Mouse (Mus musculus) C2C12 (cell line): ENCODE measurements at regions not wholly inside any gene's neighbourhood (a gene's known extent, or its start where the extent isn't known, plus 50 kb on each side); places are given as distances from the start of the nearest gene placed in this dataset.

ENCODE experiments used
- H3K27me3 ChIP-seq: one replicate; pipeline ENCODE4 v1.6.1; 2011; ENCODE audit not compliant: control insufficient read depth, insufficient read depth, insufficient read length
- H3K36me3 ChIP-seq: one replicate; pipeline ENCODE4 v1.6.1; 2011; ENCODE audit not compliant: control insufficient read depth, insufficient read depth
- H3K4me3 ChIP-seq: one replicate; pipeline ENCODE4 v1.5.1; 2011; ENCODE audit warnings: mild to moderate bottlenecking, control low read depth; ENCODE audit not compliant: poor library complexity, insufficient read depth, severe bottlenecking
- H3K79me2 ChIP-seq: one replicate; pipeline ENCODE4 v1.6.1; 2011; ENCODE audit not compliant: control insufficient read depth, insufficient read depth
- H3K79me3 ChIP-seq: one replicate; pipeline ENCODE4 v1.6.1; 2011; ENCODE audit warnings: low read depth, control low read depth
- H3ac ChIP-seq: one replicate; pipeline ENCODE3; 2011; ENCODE audit warnings: low read depth; ENCODE audit not compliant: control insufficient read depth, insufficient read length
- CEBPB ChIP-seq: IDR thresholded peaks from one replicate; pipeline ENCODE4 v1.6.1; 2011; ENCODE audit warnings: low read depth, mild to moderate bottlenecking, control low read depth, moderate library complexity
- CTCF ChIP-seq: IDR thresholded peaks from one replicate; pipeline ENCODE4 v1.5.1; 2011; ENCODE audit not compliant: control insufficient read depth, insufficient read depth, insufficient read length
- FOSL1 ChIP-seq: IDR thresholded peaks from one replicate; pipeline ENCODE4 v1.8.0; 2011; ENCODE audit warnings: mild to moderate bottlenecking, low read length; ENCODE audit not compliant: poor library complexity, insufficient read depth, severe bottlenecking
- MAX ChIP-seq: IDR thresholded peaks from one replicate; pipeline ENCODE4 v1.6.1; 2011; ENCODE audit warnings: mild to moderate bottlenecking, control low read depth
- MYOD1 ChIP-seq: IDR thresholded peaks from one replicate; pipeline ENCODE4 v1.6.1; 2011; ENCODE audit warnings: low read depth; ENCODE audit not compliant: control insufficient read depth, insufficient read length
- MYOG ChIP-seq: IDR thresholded peaks from one replicate; pipeline ENCODE4 v1.6.1; 2011; ENCODE audit not compliant: control insufficient read depth, insufficient read length; ENCODE audit errors: extremely low read depth
- USF1 ChIP-seq: IDR thresholded peaks from one replicate; pipeline ENCODE4 v1.6.1; 2011; ENCODE audit warnings: low read depth, mild to moderate bottlenecking, control low read depth, moderate library complexity

- no peaks in the 10 kb centered on the region for H3K79me2 ChIP-seq
Measured at GRCm38 (mm10) chr1:57707906-57708305, 66.1 kb upstream of the Spats2l start.

GRCm38 (mm10) chr1:57712916-57713503 is 61.0 kb upstream of the Spats2l start:
- Histone ChIP-seq H3K79me2 (no peaks in the 10 kb centered on the region), H3K4me3 (no peak overlapping the region), H3K79me3 (no peaks in the 10 kb centered on the region), H3ac (no peak overlapping the region), H3K27me3 (no peaks in the 10 kb centered on the region), H3K36me3 (no peaks in the 10 kb centered on the region)
- TF ChIP-seq FOSL1 (no peak), CEBPB (no peak), MYOD1 (no peak), USF1 (no peak), CTCF (no peak), MAX (no peak), MYOG (no peak)

More at GRCm38 (mm10) chr1:57707906-57708305, 66.1 kb upstream of the Spats2l start:
- Histone ChIP-seq H3K27me3 (no peaks in the 10 kb centered on the region), H3ac (no peak overlapping the region), H3K36me3 (no peaks in the 10 kb centered on the region), H3K79me3 (no peaks in the 10 kb centered on the region), H3K4me3 (no peak overlapping the region)
- TF ChIP-seq CTCF = no peak
- TF ChIP-seq USF1 = no peak
- TF ChIP-seq FOSL1 = no peak
- no peak for TF ChIP-seq CEBPB
- no peak for TF ChIP-seq MAX
- TF ChIP-seq MYOD1 = no peak
- TF ChIP-seq MYOG = no peak

- Histone ChIP-seq H3ac (no peak overlapping the region), H3K27me3 (no peaks in the 10 kb centered on the region), H3K4me3 (no peak overlapping the region), H3K36me3 (no peaks in the 10 kb centered on the region), H3K79me3 (no peaks in the 10 kb centered on the region), H3K79me2 (no peaks in the 10 kb centered on the region)
- TF ChIP-seq MYOD1 (no peak), MYOG (no peak), USF1 (no peak), CTCF (no peak), CEBPB (no peak), FOSL1 (no peak), MAX (no peak)
Measured at GRCm38 (mm10) chr1:57717139-57717800, 56.7 kb upstream of the Spats2l start.

GRCm38 (mm10) chr1:57718409-57718808 is 55.6 kb upstream of the Spats2l start:
- H3K4me3 ChIP-seq = no peak overlapping the region
- H3K79me2 ChIP-seq = no peaks in the 10 kb centered on the region
- TF ChIP-seq MYOD1 (no peak), USF1 (no peak), CEBPB (no peak), MAX (no peak), FOSL1 (no peak), MYOG (no peak), CTCF (no peak)
- H3ac ChIP-seq = no peak overlapping the region
- no peaks in the 10 kb centered on the region for H3K27me3 ChIP-seq
- H3K36me3 ChIP-seq = no peaks in the 10 kb centered on the region
- no peaks in the 10 kb centered on the region for H3K79me3 ChIP-seq
